Mouse (Mus musculus): ENCODE data around the gene Hist1h1a.

GRCm38 (mm10) chr13:23751478-23751956 lies 11.9 kb upstream of the Hist1h1a start:
- TF ChIP-seq TAL1 (IDR thresholded peaks at IDR 0.05; ENCODE audit: low read length) = no peak
- TF ChIP-seq ZNF384 (IDR thresholded peaks at IDR 0.05; ENCODE audit: low read depth, low read length) = no peak

Measured in MEL (cell line).